Mouse (Mus musculus) kidney, adult 11 months (tissue): ENCODE data around the gene Ctdspl2.
A peak's percentile ranks its signal among the peaks of the same experiment; 100 is the strongest.
"Not testable (repeated sequence)": the region's sequence is repeated elsewhere in the genome, so short reads cannot be mapped to it uniquely, and the experiment has no call there.

Source experiments
- DNase-seq: peaks from one replicate; pipeline ENCODE4 v3.0.0; 2022

The Ctdspl2 gene

DNA sequence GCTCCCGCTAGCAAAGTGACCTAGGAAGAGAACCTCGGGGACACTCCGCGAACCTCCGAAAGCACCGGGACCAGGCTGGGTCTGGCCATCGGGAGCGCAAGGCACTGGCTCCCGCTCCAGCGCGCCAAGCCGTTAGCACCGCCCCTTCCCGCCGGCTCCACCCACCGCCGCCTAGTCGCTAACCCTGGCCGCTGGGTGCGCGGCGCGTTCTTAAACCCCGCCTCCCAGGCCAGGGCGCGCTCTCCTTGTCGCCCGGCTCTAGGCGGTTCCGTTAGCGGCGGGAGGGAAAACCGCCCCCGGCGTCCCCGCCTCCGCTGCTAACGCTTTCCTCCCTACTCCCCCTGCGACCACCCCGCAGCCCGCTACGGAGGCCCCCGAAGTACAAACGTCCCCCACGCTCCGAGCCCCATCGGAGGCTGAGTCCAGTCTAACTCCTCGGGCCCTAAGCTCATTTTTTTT is at the start of gene Ctdspl2, which contains the start of gene Mageb3:
Gene Ctdspl2, plus strand, starts transcription at position 237 of the 459 bp plus-strand sequence.
Gene Mageb3, minus strand, starts transcription at position 328 of the 459 bp plus-strand sequence.
- peak; percentile 96 for DNase-seq

DNA sequence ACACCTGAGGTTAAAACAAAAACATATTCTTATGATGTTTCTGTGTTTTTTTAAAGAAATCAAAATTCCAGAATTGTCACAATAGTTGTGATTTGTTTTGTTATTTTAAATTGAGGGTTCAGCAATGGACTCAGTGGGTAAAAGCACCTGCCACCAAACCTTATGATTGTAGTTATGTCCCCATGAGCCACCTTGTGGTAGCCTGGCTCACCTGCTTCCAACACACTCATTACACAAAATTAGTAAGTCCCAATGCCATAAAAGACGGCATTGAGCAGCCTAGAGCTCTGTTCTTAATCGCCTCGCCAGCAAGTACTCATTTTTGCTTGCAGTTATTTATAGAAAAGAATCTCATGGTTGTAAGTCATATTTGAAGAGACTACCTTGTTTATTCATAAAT is 45.8 kb upstream of the Ctdspl2 start:
- DNase-seq, result no peak

DNA sequence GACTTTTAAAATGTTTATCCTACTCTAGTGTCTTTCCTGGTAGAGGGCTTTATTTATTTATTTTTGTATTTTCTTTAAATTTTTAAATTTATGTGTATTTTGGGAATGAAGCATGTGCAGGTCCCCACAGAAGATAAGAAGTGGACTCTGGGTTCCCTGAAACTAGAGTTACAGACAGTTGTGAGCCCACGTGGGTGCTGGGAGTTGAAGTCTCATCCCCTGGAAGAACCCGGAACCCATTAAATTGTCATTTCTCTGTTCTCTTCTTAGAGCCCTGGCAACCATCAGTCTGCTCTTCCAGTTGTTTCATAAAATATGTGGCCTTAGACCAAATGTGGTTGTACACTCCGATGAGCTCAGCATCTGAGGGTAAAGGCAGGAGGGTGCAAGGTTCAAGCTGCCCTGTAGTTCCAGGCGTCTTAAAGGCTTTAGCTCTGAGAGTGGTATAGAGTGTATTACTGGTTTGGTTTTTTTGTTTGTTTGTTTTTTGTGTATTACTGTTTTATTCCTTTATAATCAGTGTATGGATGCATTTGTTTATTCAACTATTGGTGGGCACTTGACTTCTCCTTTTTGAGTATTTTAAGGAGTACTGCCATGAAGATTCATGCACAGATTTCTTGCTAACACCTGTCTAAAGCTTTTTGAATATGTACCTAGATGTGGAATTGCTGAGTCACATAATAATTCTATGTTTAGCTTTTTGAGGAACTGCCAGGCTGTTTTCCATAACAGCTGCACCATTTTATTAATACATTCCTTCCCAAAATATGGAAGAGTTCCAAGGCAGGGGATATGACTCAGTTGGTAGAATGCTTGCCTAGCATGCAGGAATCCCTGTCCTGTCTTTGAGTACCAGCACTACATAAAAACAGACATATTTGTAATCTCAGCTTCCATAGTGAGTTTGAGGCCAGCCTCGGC is 39.5 kb upstream of the Ctdspl2 start:
- peak; percentile 7 for DNase-seq

DNA sequence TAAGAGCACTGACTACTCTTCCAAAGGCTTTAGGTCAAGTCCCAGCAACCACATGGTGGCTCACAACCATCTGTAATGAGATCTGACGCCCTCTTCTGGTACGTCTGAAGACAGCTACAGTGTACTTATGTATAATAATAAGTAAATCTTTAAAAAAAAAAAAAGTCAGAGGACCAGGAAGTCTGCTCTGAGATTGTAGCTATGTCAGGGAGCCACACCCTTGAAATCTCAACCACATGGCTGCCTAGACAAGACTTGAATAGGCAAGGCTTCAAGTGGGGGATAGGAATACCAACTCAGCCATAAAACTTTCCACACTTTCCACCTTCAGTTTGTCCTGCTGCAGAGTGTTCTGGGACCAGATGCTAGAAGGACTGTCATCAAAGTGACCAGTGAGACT is 18.2 kb upstream of the Ctdspl2 start:
- not testable (repeated sequence) for DNase-seq

DNA sequence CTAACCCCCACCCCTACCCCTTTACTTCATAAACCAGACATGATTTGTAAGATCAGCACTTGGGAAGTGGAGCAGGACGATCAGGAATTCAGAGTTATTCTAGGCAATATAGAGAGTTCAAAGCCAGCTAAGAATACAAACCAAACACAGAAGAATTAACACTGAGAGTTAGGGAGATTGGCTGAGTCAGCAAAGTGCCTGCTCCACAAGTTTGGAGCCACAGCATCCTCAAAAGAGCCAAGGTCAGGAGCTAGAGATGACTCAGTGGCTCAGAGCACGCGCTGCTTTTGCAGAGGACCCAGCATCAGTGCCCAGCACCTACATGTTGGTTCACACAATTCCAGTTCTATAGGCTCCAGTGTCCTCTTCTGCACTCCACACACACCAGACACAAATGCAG is 12.4 kb upstream of the Ctdspl2 start:
- no peak for DNase-seq

DNA sequence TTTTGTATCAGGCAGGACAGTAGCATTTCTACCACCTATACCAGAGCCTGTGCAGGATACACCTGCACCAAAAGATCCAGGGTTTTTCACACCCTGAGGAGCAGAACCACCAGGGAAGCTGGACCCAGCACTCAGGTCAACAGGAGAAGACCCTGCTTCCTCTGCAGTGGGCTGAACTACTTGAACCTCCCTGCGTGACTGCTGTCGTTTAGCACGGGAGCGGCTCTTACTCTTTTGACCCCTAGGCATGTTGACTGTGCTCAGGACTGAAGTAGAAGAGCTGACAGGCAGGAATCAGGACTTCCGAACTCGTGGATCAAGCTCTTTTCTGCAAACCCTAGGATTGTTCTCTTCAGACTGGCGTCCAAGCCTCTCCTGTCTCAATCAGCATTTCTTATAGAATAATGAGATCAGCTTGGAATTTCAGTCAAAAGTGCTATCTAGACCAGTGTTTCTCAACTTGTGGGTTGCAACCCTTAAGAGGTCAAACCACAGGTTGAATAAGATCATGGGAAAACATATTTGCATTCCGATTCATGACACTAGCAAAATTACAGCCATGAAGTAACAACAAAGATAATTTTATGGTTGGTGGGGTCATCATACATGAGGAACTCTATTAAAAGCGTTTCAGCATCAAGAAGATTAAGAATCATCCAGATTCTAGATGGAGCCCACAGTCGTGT is 687 bp upstream of the Ctdspl2 start:
- peak; percentile 10 for DNase-seq

DNA sequence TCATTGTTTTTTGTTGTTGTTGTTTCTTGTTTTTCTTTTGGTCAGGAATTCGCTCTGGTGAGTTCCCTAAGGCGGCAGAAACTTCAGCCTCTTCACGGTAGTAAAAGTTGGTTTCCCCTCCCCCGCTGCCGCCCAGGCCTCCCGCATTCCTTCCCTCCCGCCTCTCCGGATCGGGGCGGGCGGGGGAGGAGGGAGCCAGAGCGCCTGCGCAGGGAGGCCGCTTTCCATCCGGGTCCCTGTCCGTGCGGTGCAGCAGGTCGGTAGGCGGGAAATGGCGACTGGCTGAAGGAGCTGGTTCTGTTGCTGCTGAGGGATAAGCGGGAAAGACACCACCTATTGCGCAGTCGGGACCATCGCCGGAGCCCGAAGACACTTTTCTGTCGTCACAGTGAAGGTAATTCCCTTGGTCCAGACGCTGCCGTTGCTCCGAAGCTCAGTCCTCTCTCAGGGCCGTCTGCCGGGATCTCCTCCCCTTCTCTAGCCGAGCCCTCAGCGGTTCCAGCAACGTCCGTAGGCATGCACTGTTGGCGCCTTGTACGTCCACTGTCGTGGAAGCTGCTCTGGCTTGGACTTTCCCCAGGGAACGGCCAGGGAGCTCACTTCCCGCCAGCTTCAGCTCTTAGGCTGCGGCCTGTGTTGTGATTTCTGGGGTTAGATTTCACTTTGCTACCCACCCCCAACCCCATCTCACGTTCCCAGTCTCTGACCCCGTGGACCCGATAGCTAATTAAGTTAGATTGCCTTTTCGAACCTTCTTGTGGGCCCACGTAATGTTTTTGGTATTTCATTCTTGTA is 620 bp downstream of the Ctdspl2 start:
- DNase-seq, result peak; percentile 94

DNA sequence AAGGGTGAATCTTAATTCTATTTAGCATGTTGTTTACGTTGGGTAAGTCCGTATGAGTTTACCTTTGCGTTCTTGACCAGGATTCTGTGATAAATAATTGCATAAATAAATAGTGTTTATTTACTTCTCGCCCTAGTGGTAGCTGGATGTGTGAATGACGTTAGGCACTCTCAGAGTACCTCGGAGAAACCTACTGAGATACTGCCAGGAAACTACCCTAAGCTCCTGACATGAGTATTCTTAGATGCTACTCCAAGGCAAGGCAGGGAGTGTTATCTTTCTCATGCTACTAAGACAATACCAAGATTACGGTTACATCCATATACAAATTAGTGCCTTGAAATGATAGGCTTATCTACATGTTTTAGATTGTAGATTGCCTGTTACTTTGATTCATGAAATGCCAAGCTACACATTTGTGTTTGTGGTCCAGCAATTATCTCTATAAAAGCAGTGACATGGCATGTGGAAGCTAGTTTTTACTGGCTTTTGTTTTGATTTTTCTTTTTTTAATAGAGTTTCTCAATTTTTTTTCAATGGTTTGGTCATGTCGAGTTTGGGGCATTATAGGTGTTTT is 1.5 kb downstream of the Ctdspl2 start:
- DNase-seq, result no peak

DNA sequence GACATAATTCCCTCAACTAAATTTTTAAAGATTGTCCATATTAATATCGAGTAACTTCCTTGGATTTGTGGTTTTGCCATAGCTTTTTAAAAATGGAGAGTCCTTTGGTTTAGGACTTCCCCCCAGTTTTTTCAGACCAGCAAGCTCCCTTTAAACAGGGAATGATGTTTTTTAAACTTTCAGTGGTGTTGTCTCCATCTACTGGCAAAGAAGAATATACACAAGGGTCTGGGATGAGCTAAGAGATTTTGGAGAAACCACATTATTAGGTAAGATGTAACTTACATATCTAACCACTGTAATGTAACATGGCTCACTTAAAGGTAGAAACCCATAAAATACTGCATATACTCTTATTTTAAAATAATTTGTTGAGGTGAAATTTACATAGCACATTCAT is 39.9 kb downstream of the Ctdspl2 start:
- no peak for DNase-seq

DNA sequence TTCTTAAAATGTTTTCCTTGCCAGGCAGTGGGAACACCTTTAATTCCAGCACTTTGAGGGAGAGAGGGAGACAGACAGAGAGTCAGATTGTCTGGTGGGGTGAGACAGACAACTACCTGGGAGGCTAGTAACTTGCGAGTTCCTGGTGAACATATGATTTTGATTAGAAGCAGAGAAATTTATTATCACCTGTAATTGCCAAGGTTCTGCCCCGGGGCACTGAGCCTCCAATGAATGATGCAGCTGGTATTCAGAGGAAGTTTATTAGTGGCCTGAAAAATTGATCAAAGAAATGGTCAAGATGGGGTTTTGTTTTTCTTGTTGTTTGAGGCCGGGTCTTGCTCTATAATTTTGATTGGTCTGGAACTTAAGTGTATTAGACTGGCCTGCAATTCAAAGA is 53.0 kb downstream of the Ctdspl2 start:
- DNase-seq, result no peak

DNA sequence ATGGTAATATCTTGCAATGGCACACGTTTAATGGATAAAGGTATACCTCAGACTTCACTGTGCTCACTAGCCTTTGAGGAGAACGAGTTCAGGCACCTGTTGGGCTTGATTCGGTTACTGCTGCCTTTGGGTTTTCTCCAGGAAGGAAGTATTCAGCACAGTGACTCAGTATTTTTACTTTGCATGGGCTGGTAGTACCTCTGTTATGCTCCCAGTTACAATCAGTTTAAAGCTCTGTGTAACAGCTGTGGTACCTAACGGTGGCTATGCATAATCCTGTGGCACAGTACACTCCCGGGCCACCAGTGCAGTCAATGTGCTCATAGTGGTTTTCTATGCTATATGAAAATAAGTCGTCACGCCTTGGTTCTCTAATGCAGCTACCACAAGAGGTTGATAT is 55.6 kb downstream of the Ctdspl2 start:
- no peak for DNase-seq

DNA sequence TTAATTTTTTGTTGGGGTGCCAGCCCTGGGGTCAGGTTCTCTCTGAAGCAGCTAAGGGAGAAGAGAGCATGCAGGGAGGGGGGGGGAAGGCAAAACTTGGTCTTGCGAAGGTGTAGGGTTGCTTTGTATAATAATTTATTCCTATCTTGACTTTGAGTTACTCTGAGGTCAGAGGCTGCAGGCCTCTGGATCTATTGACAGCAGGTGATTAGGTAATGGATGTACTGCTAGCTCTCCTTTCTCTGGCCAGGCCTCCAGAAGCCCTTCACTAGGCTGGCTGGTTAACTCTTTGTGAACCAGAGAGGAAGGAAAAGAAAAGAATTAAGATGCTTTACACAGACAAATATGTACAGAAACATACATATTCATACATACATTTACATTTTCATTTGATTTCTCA is 62.9 kb downstream of the Ctdspl2 start:
- DNase-seq, result no peak

DNA sequence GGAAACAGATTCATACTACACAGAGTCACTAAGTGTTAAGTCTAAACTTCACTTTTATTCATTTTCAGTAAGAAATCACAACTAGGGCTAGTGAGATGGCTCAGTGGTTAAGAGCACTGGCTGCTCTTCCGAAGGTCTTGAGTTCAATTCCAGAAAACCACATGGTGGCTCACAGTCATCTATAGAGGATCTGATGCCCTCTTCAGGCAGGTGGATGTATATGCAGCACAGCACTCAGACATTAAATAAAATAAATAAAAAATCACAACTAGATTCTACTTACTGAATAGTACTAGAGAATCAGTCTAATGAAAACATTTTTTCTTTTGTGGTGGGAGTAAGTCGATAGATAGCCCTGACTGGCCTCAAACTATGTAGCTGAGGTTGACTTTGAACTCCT is 66.5 kb downstream of the Ctdspl2 start:
- DNase-seq, result no peak

DNA sequence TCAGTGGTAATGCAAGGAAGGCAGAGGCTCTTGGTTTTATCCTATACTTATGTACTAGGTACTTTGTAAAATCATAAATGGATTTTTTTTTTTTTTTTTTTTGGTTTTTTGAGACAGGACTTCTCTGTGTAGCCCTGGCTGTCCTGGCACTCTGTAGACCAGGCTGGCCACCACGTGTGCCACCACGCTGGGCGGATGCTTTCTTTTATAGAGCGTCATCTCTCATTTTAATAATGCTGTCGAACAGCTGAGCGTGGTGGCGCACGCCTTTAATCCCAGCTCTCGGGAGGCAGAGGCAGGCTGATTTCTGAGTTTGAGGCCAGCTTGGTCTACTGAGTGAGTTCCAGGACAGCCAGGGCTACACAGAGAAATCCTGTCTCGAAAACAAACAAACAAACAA is 71.3 kb downstream of the Ctdspl2 start:
- DNase-seq, result peak; percentile 11

DNA sequence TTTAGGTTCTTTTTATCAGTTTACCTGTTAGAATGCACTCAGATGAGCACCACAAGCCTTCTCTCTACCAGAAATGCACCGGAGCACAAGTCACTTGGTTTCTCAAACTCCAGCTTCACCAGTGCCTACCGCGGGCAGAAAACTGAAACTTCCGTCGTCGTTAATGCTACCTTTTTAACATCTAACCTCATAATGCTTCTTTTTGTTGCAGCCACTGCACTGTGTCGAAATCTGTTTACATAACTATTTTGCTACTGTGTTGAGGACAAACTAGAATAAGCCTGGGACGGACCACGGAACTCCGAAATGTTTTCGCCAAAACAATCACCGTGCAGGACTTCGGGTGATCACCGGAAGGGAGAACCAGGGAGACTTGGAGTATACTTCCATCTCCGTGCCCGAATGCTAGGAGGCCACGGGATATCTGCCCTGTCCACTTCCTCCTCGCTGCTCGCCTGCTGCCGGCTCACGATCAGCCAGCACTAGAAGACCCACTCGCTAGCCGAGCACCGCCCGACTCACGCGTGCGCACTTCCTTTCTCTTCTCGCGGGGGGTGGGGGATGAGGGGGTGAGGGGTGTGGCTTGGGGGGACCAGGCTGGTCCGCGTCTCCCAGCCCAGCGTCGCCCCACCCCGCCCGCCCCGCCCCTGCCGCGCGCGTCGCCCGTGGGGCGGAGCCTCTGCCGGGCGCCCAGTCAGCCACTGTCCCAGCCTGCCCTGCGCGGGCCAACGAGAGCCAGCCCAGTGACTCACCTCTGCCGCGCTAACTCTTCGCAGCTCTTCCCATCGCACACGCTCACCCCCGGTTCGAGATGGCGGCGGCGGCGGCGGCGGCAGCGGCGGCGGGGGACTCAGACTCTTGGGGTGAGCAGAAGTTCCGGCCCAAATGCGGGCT is 72.3 kb downstream of the Ctdspl2 start, which contains the start of gene Eif3j1:
Gene Eif3j1, plus strand, starts transcription at position 685 of the 894 bp plus-strand sequence.
- peak; percentile 89 for DNase-seq

DNA sequence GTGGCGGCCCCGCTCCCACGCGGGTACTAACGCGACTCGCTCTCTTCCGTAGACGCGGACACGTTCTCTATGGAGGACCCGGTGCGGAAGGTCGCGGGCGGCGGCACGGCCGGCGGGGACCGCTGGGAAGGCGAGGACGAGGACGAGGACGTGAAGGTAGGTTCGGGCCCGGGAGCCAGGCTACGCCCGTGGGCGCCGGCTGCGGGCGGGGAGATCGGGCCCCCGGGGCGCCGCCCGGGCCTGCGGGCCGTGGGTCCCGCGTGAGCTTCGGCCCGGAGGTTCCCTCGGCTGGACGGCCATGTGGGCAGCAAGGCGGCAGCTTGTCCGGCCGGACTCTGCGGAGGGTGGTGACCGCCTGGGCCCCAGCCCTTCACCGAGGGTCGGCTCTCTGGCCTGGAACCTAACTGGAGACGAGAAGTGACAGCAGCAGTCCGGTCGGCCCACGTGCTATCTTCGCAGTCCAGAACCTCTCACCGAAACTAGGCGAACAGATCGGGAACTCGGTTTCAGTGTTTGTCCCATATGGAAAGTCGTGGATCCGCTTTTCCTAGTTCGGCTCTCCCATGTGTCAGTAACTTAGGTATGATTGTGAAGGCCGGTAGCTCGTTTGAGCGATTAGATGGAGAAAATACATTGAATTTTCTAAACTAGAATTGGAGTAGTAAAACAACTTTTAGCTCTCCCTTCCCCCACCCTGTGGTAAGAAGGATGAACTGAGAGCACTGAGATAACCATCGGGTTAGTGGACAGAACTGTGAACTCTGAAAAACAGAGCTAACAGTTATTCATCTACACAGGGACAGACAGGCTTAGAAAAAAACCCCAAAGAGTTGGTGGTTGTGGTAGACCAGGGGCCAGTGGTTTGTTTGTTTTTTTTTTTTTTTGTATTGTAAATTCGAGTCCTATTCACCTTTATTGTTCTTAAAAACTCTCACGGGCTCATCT is 73.2 kb downstream of the Ctdspl2 start:
- no peak for DNase-seq

DNA sequence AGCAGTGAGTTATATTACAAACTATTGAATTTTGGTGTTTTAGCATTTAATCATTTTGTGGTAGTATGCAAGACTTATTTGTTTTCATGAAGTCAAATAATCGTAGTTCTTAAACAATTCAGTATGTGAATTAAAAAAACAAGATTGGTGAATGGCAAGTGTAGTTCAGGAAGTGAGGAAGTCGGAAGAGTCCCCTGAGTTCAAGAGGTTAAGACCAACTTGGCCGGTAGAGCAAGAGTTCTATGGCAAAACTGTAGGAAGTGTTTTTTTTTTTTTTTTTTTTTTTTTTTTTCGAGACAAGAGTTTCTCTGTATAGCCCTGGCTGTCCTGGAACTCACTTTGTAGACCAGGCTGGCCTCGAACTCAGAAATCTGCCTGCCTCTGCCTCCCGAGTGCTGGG is 76.2 kb downstream of the Ctdspl2 start:
- no peak for DNase-seq

DNA sequence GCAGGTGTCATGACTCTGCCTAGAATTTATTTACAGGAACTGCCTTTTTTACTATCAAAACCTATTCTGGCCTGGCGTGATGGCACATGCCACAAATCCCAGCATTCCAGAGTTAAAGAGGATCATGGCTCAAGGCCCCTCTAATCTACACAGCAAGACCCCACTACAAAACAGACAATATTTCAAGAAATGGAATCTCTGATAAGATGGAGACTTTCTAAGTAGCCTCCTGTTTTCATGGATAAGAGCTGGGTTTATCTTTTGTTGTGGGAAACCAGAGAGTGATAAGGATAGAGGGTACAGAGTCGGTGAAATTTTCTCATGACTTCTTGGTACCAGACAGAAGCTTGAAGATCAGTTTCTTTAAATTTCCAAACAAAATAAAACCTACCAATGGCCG is 80.3 kb downstream of the Ctdspl2 start:
- no peak for DNase-seq

DNA sequence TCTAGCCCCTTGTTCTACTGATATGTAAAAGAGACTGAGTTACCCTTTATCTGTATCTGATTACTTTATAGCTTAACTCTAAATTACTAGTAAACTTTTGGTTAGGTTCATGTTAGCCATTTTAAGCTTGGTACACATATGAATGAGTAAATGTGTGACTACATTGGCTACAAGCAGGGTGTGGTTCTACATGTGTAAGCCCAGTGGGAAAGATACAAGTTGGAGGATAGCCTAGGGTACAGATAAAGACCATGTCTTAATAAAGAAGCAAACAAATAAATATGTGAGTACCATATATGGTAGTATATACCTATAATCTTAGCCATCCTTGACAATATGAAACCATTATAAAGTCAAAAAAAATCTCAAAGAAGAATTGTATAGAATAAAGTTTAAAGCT is 88.1 kb downstream of the Ctdspl2 start:
- DNase-seq, result no peak

DNA sequence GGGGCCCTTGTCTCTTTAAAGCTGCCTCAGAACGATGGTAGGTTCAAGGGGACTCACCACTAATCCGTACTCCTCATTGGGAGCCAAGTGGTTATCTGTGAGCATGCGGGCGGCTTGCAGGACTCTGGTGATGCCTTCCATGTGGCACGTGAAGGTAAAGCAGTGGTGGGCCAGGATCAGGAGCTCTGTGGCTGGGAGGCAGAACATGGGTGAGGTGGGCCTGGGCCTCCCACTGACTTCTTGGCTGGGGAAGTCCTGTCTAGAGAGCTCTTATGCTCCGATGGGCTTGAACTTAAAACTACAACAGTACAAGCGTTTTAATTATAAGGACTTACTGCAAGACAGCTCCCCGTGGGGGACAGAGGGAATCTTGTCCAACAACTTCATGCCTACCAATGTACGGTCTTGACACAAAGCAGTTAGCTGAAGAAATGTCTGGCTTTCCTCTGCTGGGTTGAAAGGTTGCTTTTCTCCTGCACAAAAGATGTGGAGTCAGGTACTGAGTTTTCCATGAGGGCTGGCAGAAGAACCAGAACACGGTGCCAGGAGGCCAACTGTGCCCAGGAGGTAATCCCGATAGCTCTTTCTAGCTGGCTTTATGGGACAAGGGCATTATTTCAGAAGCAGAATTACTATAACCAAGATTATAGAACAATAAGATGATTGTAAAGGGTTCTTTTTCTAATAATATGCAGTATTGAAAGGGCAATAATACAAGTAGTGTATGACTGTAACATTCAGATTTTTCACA is 103.7 kb downstream of the Ctdspl2 start:
- DNase-seq, result no peak
